ENCODE assay signal across 8 mouse cellular contexts in genomic region chr6:146724581-146725383, GRCm38 (mm10). TPM values are rescaled to one million over a fixed set of nuclear protein-coding genes. Genes with fewer than 3 reads are reported as not detected.
A peak's percentile ranks its signal among the peaks of the same experiment; 100 is the strongest.
DNase-seq lines count a peak whose midpoint lies in the region; ATAC-seq lines count a peak whose summit lies in the region.

Gene Stk38l, plus strand, starts transcription at chr6:146724995.

- WGBS in intestine, embryonic 14.5 days, result 2% methylated on average over 80 of the region's 87 CpGs

- peak within 1 kb of the TSS; percentile 76 for H3K9ac ChIP-seq in intestine, embryonic 14.5 days (ENCODE audit: low read length)

- no peaks in the 10 kb centered on the region for H3K9me3 ChIP-seq in intestine, embryonic 14.5 days (ENCODE audit: control insufficient read depth, low read length)

- no peaks in the 10 kb centered on the region for H3K27me3 ChIP-seq in intestine, embryonic 14.5 days (replicated peaks; ENCODE audit: control insufficient read depth, insufficient read depth, low read length)

- peak within 1 kb of the TSS; percentile 85 for H3K4me2 ChIP-seq in intestine, embryonic 14.5 days (ENCODE audit: low read length)

- intact Hi-C loops in gastrocnemius, postnatal 14 days (cut with DNase I; ENCODE audit: low total_unique reads), result no loop called here
- intact Hi-C loops in left cerebral cortex, postnatal 14 days (cut with DNase I), result no loop called here

- peak within 1 kb of the TSS; percentile 78 for H3K27ac ChIP-seq in intestine, embryonic 14.5 days (ENCODE audit: low read depth)

- ATAC-seq in intestine, embryonic 14.5 days (replicated peaks; ENCODE audit: low FRiP score, low TSS enrichment, low read depth), result peak; percentile 97

- no peaks in the 10 kb centered on the region for H3K36me3 ChIP-seq in intestine, embryonic 14.5 days (ENCODE audit: control insufficient read depth, insufficient read depth, low read length)

- peak; percentile 97 for DNase-seq in adipocyte (ENCODE audit: low spot score)
- peak; percentile 95 for DNase-seq in embryo, embryonic 10 days (ENCODE audit: low spot score)
- peak; percentile 93 for DNase-seq in gastrocnemius, postnatal 14 days
- DNase-seq in intestine, embryonic 14.5 days (ENCODE audit: low spot score), result peak; percentile 98
- peak; percentile 96 for DNase-seq in left cerebral cortex, postnatal 14 days (ENCODE audit: low spot score in 2 of 2)
- DNase-seq in mesoderm, embryonic 11.5 days (ENCODE audit: low read depth, low spot score), result peak; percentile 96
- DNase-seq in right cerebral cortex, postnatal 36 days (ENCODE audit: low spot score in 2 of 2), result peak; percentile 90 to 91
- DNase-seq in yolk sac, embryonic 10.5 days (ENCODE audit: low spot score), result peak; percentile 93

- H3K4me1 ChIP-seq in intestine, embryonic 14.5 days (replicated peaks; ENCODE audit: control insufficient read depth, insufficient read depth, low read length), result peaks cover 2% of the 10 kb centered on the region; the same call in 1 of the 2 replicates

- peak within 1 kb of the TSS; percentile 91 for H3K4me3 ChIP-seq in intestine, embryonic 14.5 days (ENCODE audit: low read depth, low read length)

RNA-seq across cellular contexts. Expression of gene Stk38l, which starts in this region (rescaled TPM):
- 1 to 10 TPM; 6.9 to 7.5 TPM for total RNA-seq in gastrocnemius, postnatal 14 days (2021)
- 21.8 and 21.9 TPM in 2 replicates for polyA plus RNA-seq in intestine, embryonic 14.5 days (2014; fragmentation: Nextera tagmentation; extraction: Ambion mirVana)
- total RNA-seq in left cerebral cortex, postnatal 14 days (2021), result 10 to 100 TPM; 19.1 to 19.3 TPM

Comparison
In these comparisons a context has a peak if more than half of its experiments do, and no peak if none do; other contexts are left out.
1. Peak in every context shown above with its lines: DNase-seq, ATAC-seq, H3K4me3 ChIP-seq and H3K27ac ChIP-seq.